23 mouse cellular contexts compared by ENCODE assay signal in genomic region chr8:82382316-82382715, GRCm38 (mm10).
"Had no signal": no experiment of that assay in that cellular context is flagged by ENCODE, and none has a peak within 500 bp of the region (broad histone marks: within the 10 kb centered on the region; RNA-seq: fewer than 3 reads in every experiment).

No protein-coding gene starts in this region.

- H3K4me3 ChIP-seq: liver, embryonic 15.5 days; lung, embryonic 15.5 days; midbrain, embryonic 10.5 days; midbrain, embryonic 12.5 days; myocyte; neural tube, embryonic 13.5 days; neural tube, embryonic 15.5 days; stomach, embryonic 15.5 days had no signal

- DNase-seq: liver, postnatal 0 days; lung, adult 2 months; lung, postnatal 14 days; lung, postnatal 36 days; midbrain, embryonic 14.5 days; retina, postnatal 1 day; right cerebral cortex, adult 18-20 months; right cerebral cortex, postnatal 25 days; right cerebral cortex, postnatal 4 days; spleen, adult 18-20 months; thymus, adult 18-20 months; thymus, postnatal 14 days; thymus, postnatal 36 days had no signal

- H3K27me3 ChIP-seq: liver, embryonic 15.5 days; lung, embryonic 15.5 days; midbrain, embryonic 12.5 days; neural tube, embryonic 13.5 days; neural tube, embryonic 15.5 days; stomach, embryonic 15.5 days had no signal

- H3K36me3 ChIP-seq: liver, embryonic 15.5 days; lung, embryonic 15.5 days; midbrain, embryonic 10.5 days; midbrain, embryonic 12.5 days; neural tube, embryonic 13.5 days; neural tube, embryonic 15.5 days; stomach, embryonic 15.5 days had no signal

- H3K4me2 ChIP-seq: liver, embryonic 15.5 days; lung, embryonic 15.5 days; midbrain, embryonic 12.5 days; neural tube, embryonic 13.5 days; neural tube, embryonic 15.5 days; stomach, embryonic 15.5 days had no signal

- H3K9ac ChIP-seq: liver, embryonic 15.5 days; liver, postnatal 0 days; lung, embryonic 15.5 days; midbrain, embryonic 12.5 days; neural tube, embryonic 13.5 days; neural tube, embryonic 15.5 days; stomach, embryonic 15.5 days had no signal

- ATAC-seq: liver, postnatal 0 days; lung, postnatal 0 days; midbrain, embryonic 16.5 days had no signal

- H3K9me3 ChIP-seq: liver, embryonic 15.5 days; lung, embryonic 15.5 days; midbrain, embryonic 10.5 days; midbrain, embryonic 12.5 days; neural tube, embryonic 13.5 days; neural tube, embryonic 15.5 days; stomach, embryonic 15.5 days had no signal

- H3K4me1 ChIP-seq: midbrain, embryonic 10.5 days; midbrain, embryonic 12.5 days; stomach, embryonic 15.5 days had no signal

- H3K27ac ChIP-seq: liver, embryonic 15.5 days; lung, embryonic 15.5 days; midbrain, embryonic 10.5 days; midbrain, embryonic 12.5 days; neural tube, embryonic 13.5 days; neural tube, embryonic 15.5 days; stomach, embryonic 15.5 days had no signal
